Mouse (Mus musculus) CH12.LX (cell line): ENCODE measurements at regions not wholly inside any gene's neighbourhood (a gene's known extent, or its start where the extent isn't known, plus 50 kb on each side); places are given as distances from the start of the nearest gene placed in this dataset.

Source experiments
- CTCF ChIP-seq, 2 experiments: IDR thresholded peaks in 1 of 2; conservative IDR thresholded peaks in 1 of 2; 2 replicates each; pipeline ENCODE4 v1.5.1; 2011 to 2012; ENCODE audit warnings: low read depth in 2 of 2, low read length in 2 of 2, improper control_type of control experiment in 1 of 2, inconsistent platforms in 1 of 2, mild to moderate bottlenecking in 1 of 2, moderate library complexity in 1 of 2
- E2F4 ChIP-seq: IDR thresholded peaks from 2 replicates; pipeline ENCODE4 v1.6.1; 2011; ENCODE audit warnings: low read depth, low read length, improper control_type of control experiment; ENCODE audit not compliant: insufficient replicate concordance
- EP300 ChIP-seq: IDR thresholded peaks from 2 replicates; pipeline ENCODE4 v1.6.1; 2011; ENCODE audit warnings: low read length, improper control_type of control experiment
- HCFC1 ChIP-seq: IDR thresholded peaks from 2 replicates; pipeline ENCODE4 v1.6.1; 2012; ENCODE audit warnings: low read depth, mild to moderate bottlenecking, inconsistent platforms, low read length, improper control_type of control experiment
- MAX ChIP-seq: IDR thresholded peaks from 2 replicates; pipeline ENCODE4 v1.6.1; 2011; ENCODE audit warnings: low read length, improper control_type of control experiment
- NELFE ChIP-seq: IDR thresholded peaks from 2 replicates; pipeline ENCODE4 v1.6.1; 2011; ENCODE audit warnings: low read depth, low read length, improper control_type of control experiment
- POLR2A ChIP-seq: IDR thresholded peaks from 2 replicates; pipeline ENCODE4 v1.6.1; 2011; ENCODE audit warnings: low read depth, mild to moderate bottlenecking, improper control_type of control experiment, low read length
- SIN3A ChIP-seq: IDR thresholded peaks from 2 replicates; pipeline ENCODE4 v1.6.1; 2012; ENCODE audit warnings: low read length, improper control_type of control experiment, inconsistent platforms
- SMC3 ChIP-seq: IDR thresholded peaks from 2 replicates; pipeline ENCODE4 v1.6.1; 2011; ENCODE audit warnings: low read depth, low read length, improper control_type of control experiment
- TBP ChIP-seq: conservative IDR thresholded peaks from 2 replicates; pipeline ENCODE4 v1.6.1; 2011; ENCODE audit warnings: low read depth, low read length, improper control_type of control experiment
- TCF12 ChIP-seq: IDR thresholded peaks from 2 replicates; pipeline ENCODE4 v1.6.1; 2014; ENCODE audit warnings: low read depth, mild to moderate bottlenecking, inconsistent platforms, low read length, improper control_type of control experiment
- USF2 ChIP-seq: conservative IDR thresholded peaks from 2 replicates; pipeline ENCODE4 v1.6.1; 2011; ENCODE audit warnings: low read depth, low read length, improper control_type of control experiment
- ZKSCAN1 ChIP-seq: IDR thresholded peaks from 2 replicates; pipeline ENCODE4 v1.6.1; 2012; ENCODE audit warnings: low read depth, inconsistent platforms, low read length, improper control_type of control experiment, borderline replicate concordance

- no peak for TF ChIP-seq EP300
- TF ChIP-seq SIN3A: no peak
- TF ChIP-seq CTCF (conservative IDR thresholded peaks at IDR 0.05 in 1 of 2, IDR thresholded peaks at IDR 0.05 in 1 of 2; ENCODE audit: low read depth in 2 of 2, low read length in 2 of 2): no peak
- TF ChIP-seq TCF12: no peak
- TF ChIP-seq SMC3: no peak
- TF ChIP-seq NELFE: no peak
- no peak for TF ChIP-seq ZKSCAN1
- TF ChIP-seq MAX: no peak
- no peak for TF ChIP-seq USF2
- TF ChIP-seq E2F4: no peak
- no peak for TF ChIP-seq TBP
- no peak for TF ChIP-seq HCFC1
- no peak for TF ChIP-seq POLR2A
These were observed 157.7 kb downstream of the Pih1d3 start for GRCm38 (mm10) chr1:31380312-31380711.
